Mouse (Mus musculus): ENCODE data around the gene Trappc4. TPM values are rescaled to one million over a fixed set of nuclear protein-coding genes. Genes with fewer than 3 reads are reported as not detected.

Gene Trappc4
- total and polyA plus RNA-seq, 3 experiments = 129 to 140 TPM; not detected in 1

DNA sequence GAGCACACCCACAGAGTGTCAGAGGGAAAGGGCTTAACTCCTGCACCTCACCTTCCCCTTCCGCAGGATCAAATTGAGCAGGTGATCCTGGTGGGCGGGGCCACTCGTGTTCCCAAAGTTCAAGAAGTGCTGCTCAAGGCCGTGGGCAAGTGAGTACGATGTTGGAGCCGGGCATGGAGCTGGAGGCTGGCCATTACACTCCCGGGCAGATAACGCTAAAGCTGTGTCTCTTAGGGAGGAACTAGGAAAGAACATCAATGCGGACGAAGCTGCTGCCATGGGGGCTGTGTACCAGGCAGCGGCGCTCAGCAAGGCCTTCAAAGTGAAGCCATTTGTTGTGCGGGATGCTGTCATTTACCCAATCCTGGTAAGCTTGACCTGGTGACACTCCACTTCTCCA is 22.8 kb downstream of the Trappc4 start:
- H3K9ac ChIP-seq (ENCODE audit: control insufficient read depth, low read depth, low read length, poor library complexity, severe bottlenecking) = no peak overlapping the region
- peaks cover 20% of the 10 kb centered on the region for H3K79me2 ChIP-seq (ENCODE audit: control insufficient read depth, insufficient read depth, low read length, poor library complexity)
- no peaks in the 10 kb centered on the region for H3K9me3 ChIP-seq (replicated peaks; ENCODE audit: insufficient read depth, low read length)
- peaks cover 6 to 19% of the 10 kb centered on the region in 2 experiments for H3K36me3 ChIP-seq (ENCODE audit: control insufficient read depth in 1 of 2, insufficient read depth in 2 of 2, low read length in 2 of 2)
- H3K4me1 ChIP-seq (ENCODE audit: control insufficient read depth in 1 of 2, insufficient read depth in 2 of 2, low read length in 2 of 2) = peaks cover 0 to 5% of the 10 kb centered on the region in 2 experiments; a peak in 3 of 4 replicates
- H3K27ac ChIP-seq (ENCODE audit: control insufficient read depth, low read depth, low read length) = no peak overlapping the region
- no peak overlapping the region for H3K4me3 ChIP-seq (ENCODE audit: control insufficient read depth in 1 of 2, insufficient read depth in 1 of 2, low read depth in 2 of 2, low read length in 2 of 2)
- no peak for DNase-seq (ENCODE audit: low read depth, low spot score)
- TF ChIP-seq EP300 (IDR thresholded peaks at IDR 0.05; ENCODE audit: low read depth in 1 of 2, low read length in 2 of 2) (no peak), SMC3 (IDR thresholded peaks at IDR 0.05; ENCODE audit: low read depth, low read length) (no peak), JUND (IDR thresholded peaks at IDR 0.05; ENCODE audit: low read depth, low read length) (no peak), MYC (IDR thresholded peaks at IDR 0.05; ENCODE audit: low read depth, low read length) (no peak), POLR2AphosphoS5 (IDR thresholded peaks at IDR 0.05; ENCODE audit: borderline replicate concordance, low read depth, low read length) (no peak), MAX (IDR thresholded peaks at IDR 0.05; ENCODE audit: low read length) (no peak), USF2 (IDR thresholded peaks at IDR 0.05; ENCODE audit: borderline replicate concordance in 1 of 2, insufficient read depth in 1 of 2, low read depth in 1 of 2, low read length in 2 of 2) (no peak), ELF1 (IDR thresholded peaks at IDR 0.05; ENCODE audit: low read depth, low read length) (no peak), MAZ (IDR thresholded peaks at IDR 0.05; ENCODE audit: low read depth, low read length) (no peak), TAL1 (IDR thresholded peaks at IDR 0.05; ENCODE audit: low read length) (no peak), HCFC1 (IDR thresholded peaks at IDR 0.05; ENCODE audit: low read depth, low read length) (no peak), TCF12 (IDR thresholded peaks at IDR 0.05; ENCODE audit: low read depth, low read length) (no peak)
- H3K27me3 ChIP-seq (ENCODE audit: control insufficient read depth in 1 of 2, insufficient read depth in 2 of 2, low read length in 2 of 2) = no peaks in the 10 kb centered on the region

DNA sequence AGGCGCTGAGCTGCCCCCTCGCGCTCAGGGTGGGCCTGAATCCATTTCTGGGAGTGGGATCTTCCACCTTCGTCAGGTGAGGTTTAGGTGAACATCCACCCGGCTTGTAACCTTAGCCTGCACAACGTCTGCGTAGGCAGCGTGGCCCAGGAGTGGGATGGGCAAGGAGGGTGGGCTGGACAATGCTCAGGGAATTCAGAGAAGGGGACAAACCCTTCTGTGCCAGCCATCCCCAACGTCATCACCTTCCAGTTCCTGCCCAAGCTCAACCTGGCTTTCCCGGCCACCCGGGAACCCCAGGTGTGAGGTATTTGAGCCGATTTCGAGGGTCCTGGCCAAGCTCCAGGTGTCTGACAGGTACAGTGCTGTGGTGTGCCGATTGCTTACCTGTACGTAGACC is 27.5 kb downstream of the Trappc4 start:
- peaks cover 26% of the 10 kb centered on the region for H3K79me2 ChIP-seq (ENCODE audit: control insufficient read depth, insufficient read depth, low read length, poor library complexity)
- H3K9ac ChIP-seq (ENCODE audit: control insufficient read depth, low read depth, low read length, poor library complexity, severe bottlenecking) = peak overlapping the region; percentile 94
- peak overlapping the region; percentile 81 to 96 for H3K4me3 ChIP-seq (ENCODE audit: control insufficient read depth in 1 of 2, insufficient read depth in 1 of 2, low read depth in 2 of 2, low read length in 2 of 2)
- H3K36me3 ChIP-seq (ENCODE audit: control insufficient read depth in 1 of 2, insufficient read depth in 2 of 2, low read length in 2 of 2) = peaks cover 9 to 10% of the 10 kb centered on the region in 2 experiments
- DNase-seq (ENCODE audit: low read depth, low spot score) = no peak
- no peaks in the 10 kb centered on the region for H3K9me3 ChIP-seq (replicated peaks; ENCODE audit: insufficient read depth, low read length)
- no peaks in the 10 kb centered on the region for H3K27me3 ChIP-seq (ENCODE audit: control insufficient read depth in 1 of 2, insufficient read depth in 2 of 2, low read length in 2 of 2)
- TF ChIP-seq ELF1 (IDR thresholded peaks at IDR 0.05; ENCODE audit: low read depth, low read length) (no peak), HCFC1 (IDR thresholded peaks at IDR 0.05; ENCODE audit: low read depth, low read length) (no peak), SIN3A (IDR thresholded peaks at IDR 0.05; ENCODE audit: low read length) (peak; percentile 8; the same call in 1 of the 2 replicates), ZNF384 (IDR thresholded peaks at IDR 0.05; ENCODE audit: low read depth, low read length) (no peak)
- H3K27ac ChIP-seq (ENCODE audit: control insufficient read depth, low read depth, low read length) = peak overlapping the region; percentile 58
- H3K4me1 ChIP-seq (ENCODE audit: control insufficient read depth in 1 of 2, insufficient read depth in 2 of 2, low read length in 2 of 2) = peaks cover 0 to 9% of the 10 kb centered on the region in 2 experiments; a peak in 3 of 4 replicates

Measured in MEL (cell line).